Mouse (Mus musculus): ENCODE measurements around the gene Notch3.

DNA sequence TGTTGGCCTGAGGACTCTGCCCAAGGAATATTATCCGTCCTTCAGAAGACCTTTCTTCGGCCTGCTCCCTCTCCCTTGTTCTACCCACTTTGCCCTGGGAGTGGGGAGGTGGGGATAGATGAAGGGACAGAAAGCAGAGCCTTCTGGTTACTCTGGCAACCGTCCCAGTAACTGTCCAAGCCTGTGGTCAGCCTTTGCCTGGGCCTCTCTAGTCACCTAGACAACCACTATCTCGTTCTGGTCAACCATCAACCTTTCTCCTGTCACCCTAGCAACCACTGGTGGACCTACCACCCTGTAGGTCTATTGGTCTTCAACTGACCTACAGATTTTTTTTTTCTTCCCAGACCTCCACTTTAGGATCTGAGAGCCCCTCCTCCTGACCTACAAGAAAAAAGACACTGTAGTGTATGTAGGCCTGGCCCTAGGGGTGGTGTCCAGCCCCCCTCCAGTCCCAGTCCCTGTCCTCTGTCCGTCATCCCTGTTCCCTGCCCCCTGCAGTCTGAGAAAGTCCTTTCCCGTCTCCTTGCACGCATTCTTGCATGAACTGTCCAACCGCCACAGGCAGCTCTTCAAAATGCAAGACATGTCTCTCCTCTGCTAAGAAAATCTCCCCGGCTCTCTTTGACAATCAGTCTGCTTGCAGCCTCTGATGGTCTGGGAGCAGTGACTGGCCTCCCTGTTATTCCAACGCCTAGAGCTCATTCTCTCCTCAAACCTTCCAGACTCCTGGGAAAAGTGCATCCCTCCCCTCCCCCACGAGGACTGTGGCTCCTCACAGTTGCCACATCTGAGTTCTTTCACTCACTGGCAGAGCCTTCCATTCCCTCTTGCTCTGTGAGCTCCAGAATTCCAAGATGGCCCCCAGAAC is 13.2 kb upstream of the Notch3 start:
- no peak for TF ChIP-seq POLR2A (IDR thresholded peaks at IDR 0.05; ENCODE audit: low read depth, low read length)
- TF ChIP-seq CTCF (conservative IDR thresholded peaks at IDR 0.05; ENCODE audit: insufficient read depth, insufficient read length, low read depth, low read length) = no peak

Measured in kidney, adult 2 months (tissue).